Mouse (Mus musculus): Measurements from ENCODE around the gene Pilrb1.
"Not testable (repeated sequence)": the region's sequence is repeated elsewhere in the genome, so short reads cannot be mapped to it uniquely, and the experiment has no call there.

Pilrb1 gene

GRCm38 (mm10) chr5:137857960-137858710, at the start of gene Pilrb1:
Pilrb1 (minus strand) TSS chr5:137858106.
- DNase-seq: not testable (repeated sequence)

- DNase-seq: no peak
Measured at GRCm38 (mm10) chr5:137897812-137898211, 39.9 kb upstream of the Pilrb1 start.

- no peak for DNase-seq
Measured at GRCm38 (mm10) chr5:137892954-137893353, 35.0 kb upstream of the Pilrb1 start.

- no peak for DNase-seq
Measured at GRCm38 (mm10) chr5:137887666-137888065, 29.8 kb upstream of the Pilrb1 start.

GRCm38 (mm10) chr5:137885894-137886293, 28.0 kb upstream of the Pilrb1 start:
- DNase-seq: peak; percentile 38 to 43

GRCm38 (mm10) chr5:137883345-137883744, 25.4 kb upstream of the Pilrb1 start:
- no peak for DNase-seq

- DNase-seq: no peak
Measured at GRCm38 (mm10) chr5:137882922-137883321, 25.0 kb upstream of the Pilrb1 start.

- no peak for DNase-seq
Measured at GRCm38 (mm10) chr5:137877860-137878259, 20.0 kb upstream of the Pilrb1 start.

- DNase-seq: no peak
Measured at GRCm38 (mm10) chr5:137875054-137875453, 17.1 kb upstream of the Pilrb1 start.

- DNase-seq: not testable (repeated sequence)
Measured at GRCm38 (mm10) chr5:137872381-137872702, 14.4 kb upstream of the Pilrb1 start.

- not testable (repeated sequence) for DNase-seq
Measured at GRCm38 (mm10) chr5:137871644-137872380, 13.9 kb upstream of the Pilrb1 start, which contains the start of gene Pilrb2. Pilrb2 (minus strand) TSS chr5:137871815.

GRCm38 (mm10) chr5:137868600-137868999, 10.7 kb upstream of the Pilrb1 start:
- not testable (repeated sequence) for DNase-seq

GRCm38 (mm10) chr5:137864008-137864407, 6.1 kb upstream of the Pilrb1 start:
- not testable (repeated sequence) for DNase-seq

GRCm38 (mm10) chr5:137856870-137857269, 1.0 kb downstream of the Pilrb1 start:
- DNase-seq: not testable (repeated sequence)

- not testable (repeated sequence) for DNase-seq
Measured at GRCm38 (mm10) chr5:137854907-137855306, 3.0 kb downstream of the Pilrb1 start.

GRCm38 (mm10) chr5:137850313-137850712, 7.6 kb downstream of the Pilrb1 start:
- DNase-seq: not testable (repeated sequence)

GRCm38 (mm10) chr5:137837110-137837509, 20.8 kb downstream of the Pilrb1 start:
- not testable (repeated sequence) for DNase-seq

- DNase-seq: no peak
Measured at GRCm38 (mm10) chr5:137836611-137837010, 21.3 kb downstream of the Pilrb1 start.

GRCm38 (mm10) chr5:137835966-137836520, 21.9 kb downstream of the Pilrb1 start, which contains the start of gene Pilra:
Pilra (minus strand) TSS chr5:137836281.
- DNase-seq: not testable (repeated sequence)

- no peak for DNase-seq
Measured at GRCm38 (mm10) chr5:137833500-137833899, 24.4 kb downstream of the Pilrb1 start.

GRCm38 (mm10) chr5:137831506-137831905, 26.4 kb downstream of the Pilrb1 start:
- no peak for DNase-seq

- no peak for DNase-seq
Measured at GRCm38 (mm10) chr5:137831106-137831505, 26.8 kb downstream of the Pilrb1 start.

- DNase-seq: no peak
Measured at GRCm38 (mm10) chr5:137830238-137830637, 27.7 kb downstream of the Pilrb1 start.

GRCm38 (mm10) chr5:137828694-137829093, 29.2 kb downstream of the Pilrb1 start:
- no peak for DNase-seq

Measured in cerebellum, adult 18-20 months (tissue).